Mouse (Mus musculus) G1E (cell line): ENCODE measurements around the gene Trappc6b.

Experiments
- CTCF ChIP-seq: IDR thresholded peaks from 2 replicates; pipeline ENCODE4 v1.5.1; 2012; ENCODE audit warnings: low read depth, low read length, inconsistent platforms, mixed read lengths
- GATA1 ChIP-seq: IDR thresholded peaks from 2 replicates; pipeline ENCODE4 v1.6.1; 2012; ENCODE audit warnings: borderline replicate concordance, low read length, inconsistent platforms, mixed read lengths

- TF ChIP-seq CTCF, result no peak
- no peak for TF ChIP-seq GATA1
These were observed 5.9 kb downstream of the Trappc6b start for GRCm38 (mm10) chr12:59055196-59055850.
